Comparison of ENCODE assay signal across 30 mouse cellular contexts in genomic region chr2:181227122-181227521, GRCm38 (mm10). TPM values are rescaled to one million over a fixed set of nuclear protein-coding genes. Genes with fewer than 3 reads are reported as not detected.
DNase-seq lines count a peak whose midpoint lies in the region; ATAC-seq and TF ChIP-seq lines count a peak whose summit lies in the region.
"Had no signal": no experiment of that assay in that cellular context is flagged by ENCODE, and none has a peak within 500 bp of the region (broad histone marks: within the 10 kb centered on the region; RNA-seq: fewer than 3 reads in every experiment).

No protein-coding gene starts in this region.

- no peak overlapping the region for H3K4me3 ChIP-seq in lung, postnatal 0 days (ENCODE audit: low read depth, low read length)
- no peak overlapping the region for H3K4me3 ChIP-seq in CH12.LX (replicated peaks in 1 of 3; ENCODE audit: low read depth in 2 of 3, low read length in 2 of 3, poor library complexity in 1 of 3)
- no peak overlapping the region for H3K4me3 ChIP-seq in intestine, postnatal 0 days (ENCODE audit: low read depth, low read length)
- H3K4me3 ChIP-seq: embryonic facial prominence, embryonic 13.5 days; embryonic facial prominence, embryonic 15.5 days; erythroblast, embryonic 14.5 days; forebrain, embryonic 10.5 days; forebrain, embryonic 12.5 days had no signal

- TF ChIP-seq RAD21 in CH12.LX (IDR thresholded peaks at IDR 0.05; ENCODE audit: low read depth, low read length) = no peak

- WGBS in lung, postnatal 0 days = 68% methylated on average over 3 of the region's 3 CpGs
- 66% methylated on average over 3 of the region's 3 CpGs for WGBS in intestine, postnatal 0 days

- no peaks in the 10 kb centered on the region for H3K9me3 ChIP-seq in lung, postnatal 0 days (ENCODE audit: low read length)
- no peaks in the 10 kb centered on the region for H3K9me3 ChIP-seq in CH12.LX (replicated peaks; ENCODE audit: low read length)
- no peaks in the 10 kb centered on the region for H3K9me3 ChIP-seq in intestine, postnatal 0 days (ENCODE audit: control insufficient read depth)
- H3K9me3 ChIP-seq: embryonic facial prominence, embryonic 13.5 days; embryonic facial prominence, embryonic 15.5 days; forebrain, embryonic 10.5 days; forebrain, embryonic 12.5 days; G1E had no signal

- no peaks in the 10 kb centered on the region for H3K79me2 ChIP-seq in CH12.LX (replicated peaks; ENCODE audit: control insufficient read depth, extremely low read depth, insufficient read depth, poor library complexity, severe bottlenecking)

- ATAC-seq in lung, postnatal 0 days = 0 out of 2 replicates have a peak, but pooled peaks have one; percentile 2
- peak; percentile 58 for ATAC-seq in intestine, postnatal 0 days
- ATAC-seq: activated CD4-positive, CD25-positive, alpha-beta regulatory T cell, adult 4 months; forebrain, embryonic 14.5 days; forebrain, embryonic 16.5 days; Patski had no signal

- H3K27me3 ChIP-seq in lung, postnatal 0 days (replicated peaks; ENCODE audit: insufficient read depth, low read length) = no peaks in the 10 kb centered on the region
- H3K27me3 ChIP-seq in CH12.LX (replicated peaks) = no peaks in the 10 kb centered on the region
- no peaks in the 10 kb centered on the region for H3K27me3 ChIP-seq in intestine, postnatal 0 days (replicated peaks; ENCODE audit: control insufficient read depth, insufficient read depth, low read length)
- H3K27me3 ChIP-seq: embryonic facial prominence, embryonic 13.5 days; embryonic facial prominence, embryonic 15.5 days; forebrain, embryonic 12.5 days; Patski had no signal

- peaks cover 21% of the 10 kb centered on the region; the same call in 1 of the 2 replicates for H3K36me3 ChIP-seq in lung, postnatal 0 days (ENCODE audit: insufficient read depth, low read length)
- H3K36me3 ChIP-seq in CH12.LX (replicated peaks in 1 of 2; ENCODE audit: control insufficient read depth in 1 of 2, insufficient read depth in 1 of 2, low read length in 1 of 2) = peaks cover 58 to 77% of the 10 kb centered on the region in 2 experiments
- peaks cover 63% of the 10 kb centered on the region for H3K36me3 ChIP-seq in intestine, postnatal 0 days (ENCODE audit: control insufficient read depth, insufficient read depth)
- H3K36me3 ChIP-seq: embryonic facial prominence, embryonic 13.5 days; forebrain, embryonic 10.5 days; forebrain, embryonic 12.5 days had no signal

- TF ChIP-seq CTCF in lung, postnatal 0 days (IDR thresholded peaks at IDR 0.05) = no peak
- no peak for TF ChIP-seq CTCF in CH12.LX (conservative IDR thresholded peaks at IDR 0.05 in 1 of 2, IDR thresholded peaks at IDR 0.05 in 1 of 2; ENCODE audit: low read depth in 2 of 2, low read length in 2 of 2)
- TF ChIP-seq CTCF in intestine, postnatal 0 days (IDR thresholded peaks at IDR 0.05; ENCODE audit: low read depth) = no peak

- no peak for TF ChIP-seq EP300 in lung, postnatal 0 days (IDR thresholded peaks at IDR 0.05)
- TF ChIP-seq EP300 in CH12.LX (IDR thresholded peaks at IDR 0.05; ENCODE audit: low read length) = no peak

- DNase-seq in lung, postnatal 0 days (ENCODE audit: low spot score) = no peak
- no peak for DNase-seq in lung, postnatal 14 days
- DNase-seq in CH12.LX (ENCODE audit: extremely low read depth) = no peak
- no peak for DNase-seq in kidney, postnatal 25 days
- no peak for DNase-seq in frontal cortex, postnatal 36 days (ENCODE audit: low spot score in 2 of 2)
- DNase-seq: adrenal gland, adult 8-10 months; adrenal gland, postnatal 14 days; adrenal gland, postnatal 36 days; cerebellum, adult 11 months; cerebellum, adult 18-20 months; cerebellum, adult 8-10 months; cerebellum, adult 9-11 months; cerebellum, postnatal 14 days; cerebellum, postnatal 36 days; embryo, embryonic 11 days had no signal

- H3K27ac ChIP-seq in lung, postnatal 0 days (ENCODE audit: low read length) = no peak overlapping the region
- no peak overlapping the region for H3K27ac ChIP-seq in CH12.LX (ENCODE audit: insufficient read depth, low read depth)
- H3K27ac ChIP-seq in intestine, postnatal 0 days (ENCODE audit: low read depth, low read length) = peak overlapping the region; percentile 62; the same call in 1 of the 2 replicates
- H3K27ac ChIP-seq: embryonic facial prominence, embryonic 13.5 days; embryonic facial prominence, embryonic 15.5 days; forebrain, embryonic 12.5 days had no signal

- no peak for TF ChIP-seq POLR2A in CH12.LX (IDR thresholded peaks at IDR 0.05; ENCODE audit: low read depth, low read length)

- H3K4me1 ChIP-seq in lung, postnatal 0 days (ENCODE audit: insufficient read depth, low read depth, low read length) = peaks cover 5% of the 10 kb centered on the region; the same call in 1 of the 2 replicates
- no peaks in the 10 kb centered on the region for H3K4me1 ChIP-seq in CH12.LX (ENCODE audit: control insufficient read depth in 1 of 2, insufficient read depth in 2 of 2)
- H3K4me1 ChIP-seq in intestine, postnatal 0 days (replicated peaks; ENCODE audit: control insufficient read depth, insufficient read depth, low read length) = no peaks in the 10 kb centered on the region
- H3K4me1 ChIP-seq: embryonic facial prominence, embryonic 15.5 days; forebrain, embryonic 12.5 days had no signal

- dilution Hi-C loops in CH12.LX (cut with MboI; ENCODE audit: extremely low pct_ligation_motif_present, extremely low pct_unique_long_range_greater_than_20kb, low sequenced_read_pairs) = no loop called here

- H3K9ac ChIP-seq in lung, postnatal 0 days (replicated peaks; ENCODE audit: low read depth) = no peak overlapping the region
- H3K9ac ChIP-seq in CH12.LX (ENCODE audit: insufficient read depth, low read depth) = no peak overlapping the region
- H3K9ac ChIP-seq in intestine, postnatal 0 days (ENCODE audit: low read depth, low read length) = no peak overlapping the region
- H3K9ac ChIP-seq: embryonic facial prominence, embryonic 13.5 days; embryonic facial prominence, embryonic 15.5 days; forebrain, embryonic 12.5 days had no signal

- in situ Hi-C loops in CH12.LX (cut with MboI; ENCODE audit: low pct_ligation_motif_present, low pct_unique_long_range_greater_than_20kb, low sequenced_read_pairs) = no loop called here

- H3K4me2 ChIP-seq in lung, postnatal 0 days (replicated peaks; ENCODE audit: low read depth, low read length) = no peak overlapping the region
- H3K4me2 ChIP-seq in CH12.LX (ENCODE audit: insufficient read depth, low read depth, poor library complexity, severe bottlenecking) = no peak overlapping the region
- H3K4me2 ChIP-seq in intestine, postnatal 0 days (replicated peaks; ENCODE audit: low read depth) = no peak overlapping the region
- H3K4me2 ChIP-seq: embryonic facial prominence, embryonic 13.5 days; embryonic facial prominence, embryonic 15.5 days; forebrain, embryonic 12.5 days had no signal

TF ChIP-seq in CH12.LX, 34 proteins besides CTCF, POLR2A, EP300 and RAD21:
- TF ChIP-seq MXI1 (IDR thresholded peaks at IDR 0.05; ENCODE audit: low read depth, low read length) (no peak), RCOR1 (conservative IDR thresholded peaks at IDR 0.05; ENCODE audit: low read depth, low read length) (no peak), SMC3 (IDR thresholded peaks at IDR 0.05; ENCODE audit: low read depth, low read length) (peak; percentile 32; the same call in 1 of the 2 replicates)

RNA-seq across cellular contexts. Expression of gene Fndc11, which starts 7.3 kb away (rescaled TPM):
- 0.86 and 0.91 TPM in 2 replicates for polyA plus RNA-seq in lung, postnatal 0 days (2015; fragmentation: Nextera tagmentation; extraction: Ambion mirVana)
- total RNA-seq in CH12.LX (2012; rRNA removed) (0.25 and 0.59 TPM in 2 replicates), CH12.LX (2014; rRNA removed) (not detected in 2 replicates)
- polyA plus RNA-seq in CH12.LX (2012; ENCODE audit: insufficient read length, low read depth) = not detected in 2 replicates
- 0.13 TPM in 1 of 2 replicates, not detected in the other for polyA plus RNA-seq in intestine, postnatal 0 days (2015; fragmentation: Nextera tagmentation; extraction: Ambion mirVana)
- total RNA-seq: adrenal gland, postnatal 14 days; adrenal gland, postnatal 36 days; common myeloid progenitor, adult 5-6 weeks; G1E had no signal
- polyA plus RNA-seq: C2C12; embryonic facial prominence, embryonic 11.5 days; embryonic facial prominence, embryonic 13.5 days; forebrain, embryonic 16.5 days; G1E; Patski had no signal

RNA-seq across cellular contexts. Expression of gene Srms, which starts 14.1 kb away (rescaled TPM):
- 2.5 and 2.6 TPM in 2 replicates for polyA plus RNA-seq in lung, postnatal 0 days (2015; fragmentation: Nextera tagmentation; extraction: Ambion mirVana)
- total RNA-seq in CH12.LX (2012; rRNA removed) (0.08 and 0.17 TPM in 2 replicates), CH12.LX (2014; rRNA removed) (0.13 and 0.14 TPM in 2 replicates)
- polyA plus RNA-seq in CH12.LX (2012; ENCODE audit: insufficient read length, low read depth) = 0.41 TPM in 1 of 2 replicates, not detected in the other
- 0.17 and 0.20 TPM in 2 replicates for polyA plus RNA-seq in intestine, postnatal 0 days (2015; fragmentation: Nextera tagmentation; extraction: Ambion mirVana)
- total RNA-seq: common myeloid progenitor, adult 5-6 weeks had no signal
- polyA plus RNA-seq: C2C12; embryonic facial prominence, embryonic 11.5 days; embryonic facial prominence, embryonic 13.5 days; forebrain, embryonic 12.5 days; G1E; Patski had no signal

RNA-seq across cellular contexts. Expression of gene Helz2, which starts 14.7 kb away (rescaled TPM):
- polyA plus RNA-seq in lung, postnatal 0 days (2015; fragmentation: Nextera tagmentation; extraction: Ambion mirVana) = 3.1 and 3.5 TPM in 2 replicates
- total RNA-seq in CH12.LX (2012; rRNA removed) (14.8 and 18.3 TPM in 2 replicates), CH12.LX (2014; rRNA removed) (4.8 and 5.6 TPM in 2 replicates)
- 16.0 and 18.0 TPM in 2 replicates for polyA plus RNA-seq in CH12.LX (2012; ENCODE audit: insufficient read length, low read depth)
- polyA plus RNA-seq in intestine, postnatal 0 days (2015; fragmentation: Nextera tagmentation; extraction: Ambion mirVana) = 5.7 and 6.9 TPM in 2 replicates

RNA-seq across cellular contexts. Expression of gene Ptk6, which starts 24.5 kb away (rescaled TPM):
- polyA plus RNA-seq in lung, postnatal 0 days (2015; fragmentation: Nextera tagmentation; extraction: Ambion mirVana) = 0.23 and 0.25 TPM in 2 replicates
- 0.04 and 0.17 TPM in 2 replicates for total RNA-seq in CH12.LX (2012; rRNA removed)
- total RNA-seq in CH12.LX (2014; rRNA removed) = 0.05 TPM in 1 of 2 replicates, not detected in the other
- 0.07 and 0.09 TPM in 2 replicates for polyA plus RNA-seq in CH12.LX (2012; ENCODE audit: insufficient read length, low read depth)
- polyA plus RNA-seq in intestine, postnatal 0 days (2015; fragmentation: Nextera tagmentation; extraction: Ambion mirVana) = 1.9 and 2.4 TPM in 2 replicates
- total RNA-seq: adrenal gland, adult 18-20 months; adrenal gland, postnatal 36 days; common myeloid progenitor, adult 5-6 weeks had no signal
- polyA plus RNA-seq: activated CD4-positive, CD25-positive, alpha-beta regulatory T cell, adult 4 months; C2C12; embryonic facial prominence, embryonic 11.5 days; embryonic facial prominence, embryonic 13.5 days; erythroblast, embryonic 14.5 days; forebrain, embryonic 10.5 days; forebrain, embryonic 12.5 days; forebrain, embryonic 14.5 days; forebrain, embryonic 16.5 days; G1E; Patski had no signal

RNA-seq across cellular contexts. Expression of gene Ppdpf, which starts 40.1 kb away (rescaled TPM):
- polyA plus RNA-seq in lung, postnatal 0 days (2015; fragmentation: Nextera tagmentation; extraction: Ambion mirVana) = 261 and 262 TPM in 2 replicates
- total RNA-seq in CH12.LX (2012; rRNA removed) (60.0 and 68.9 TPM in 2 replicates), CH12.LX (2014; rRNA removed) (57.6 and 71.2 TPM in 2 replicates)
- polyA plus RNA-seq in CH12.LX (2012; ENCODE audit: insufficient read length, low read depth) = 75.5 and 113 TPM in 2 replicates
- 197 TPM in 2 replicates for polyA plus RNA-seq in intestine, postnatal 0 days (2015; fragmentation: Nextera tagmentation; extraction: Ambion mirVana)
